In genomic region chr3:50904716-50905116, GRCm38 (mm10) we compare ENCODE assay signal across 9 mouse cellular contexts.
DNase-seq lines count a peak whose midpoint lies in the region; ATAC-seq lines count a peak whose summit lies in the region.
"Had no signal": no experiment of that assay in that cellular context is flagged by ENCODE, and none has a peak within 500 bp of the region (broad histone marks: within the 10 kb centered on the region; RNA-seq: fewer than 3 reads in every experiment).

No protein-coding gene starts in this region.

- no peaks in the 10 kb centered on the region for H3K27me3 ChIP-seq in neural tube, embryonic 14.5 days (ENCODE audit: control insufficient read depth, insufficient read depth, low read length)
- H3K27me3 ChIP-seq in neural tube, embryonic 15.5 days (replicated peaks): no peaks in the 10 kb centered on the region
- peaks cover 8% of the 10 kb centered on the region for H3K27me3 ChIP-seq in liver, embryonic 11.5 days (replicated peaks; ENCODE audit: control insufficient read depth, insufficient read depth, low read length)

- peaks cover 15% of the 10 kb centered on the region for H3K4me1 ChIP-seq in neural tube, embryonic 14.5 days (ENCODE audit: control insufficient read depth, insufficient read depth, low read length)
- peaks cover 22% of the 10 kb centered on the region for H3K4me1 ChIP-seq in neural tube, embryonic 15.5 days
- no peaks in the 10 kb centered on the region for H3K4me1 ChIP-seq in liver, embryonic 11.5 days (replicated peaks; ENCODE audit: control insufficient read depth, insufficient read depth, low read length)

- DNase-seq in forelimb bud, embryonic 11.5 days (ENCODE audit: low read depth, low spot score): peak; percentile 20
- peak; percentile 39 to 79 for DNase-seq in kidney, postnatal 25 days
- peak; percentile 32 for DNase-seq in thymus, postnatal 25 days
- no peak for DNase-seq in testis, postnatal 14 days (ENCODE audit: low spot score)
- no peak for DNase-seq in spleen, postnatal 14 days (ENCODE audit: low spot score in 2 of 2)
- no peak for DNase-seq in liver, embryonic 11.5 days (ENCODE audit: low spot score)

- no peaks in the 10 kb centered on the region for H3K9me3 ChIP-seq in neural tube, embryonic 14.5 days (ENCODE audit: control insufficient read depth, low read length)
- H3K9me3 ChIP-seq in neural tube, embryonic 15.5 days (replicated peaks): no peaks in the 10 kb centered on the region
- no peaks in the 10 kb centered on the region for H3K9me3 ChIP-seq in liver, embryonic 11.5 days (ENCODE audit: control insufficient read depth, low read length)
- H3K9me3 ChIP-seq: megakaryocyte, embryonic 14.5 days had no signal

- no peak overlapping the region for H3K4me3 ChIP-seq in neural tube, embryonic 14.5 days (ENCODE audit: low read depth, low read length)
- H3K4me3 ChIP-seq in neural tube, embryonic 15.5 days (replicated peaks): no peak overlapping the region
- no peak overlapping the region for H3K4me3 ChIP-seq in liver, embryonic 11.5 days (ENCODE audit: low read depth, low read length)

- no peaks in the 10 kb centered on the region for H3K36me3 ChIP-seq in neural tube, embryonic 14.5 days (ENCODE audit: control insufficient read depth, insufficient read depth, low read length)
- no peaks in the 10 kb centered on the region for H3K36me3 ChIP-seq in neural tube, embryonic 15.5 days
- H3K36me3 ChIP-seq in liver, embryonic 11.5 days (ENCODE audit: control insufficient read depth, insufficient read depth, low read length): no peaks in the 10 kb centered on the region

- no peak overlapping the region for H3K4me2 ChIP-seq in neural tube, embryonic 14.5 days (ENCODE audit: low read depth, low read length)
- H3K4me2 ChIP-seq in neural tube, embryonic 15.5 days: no peak overlapping the region
- H3K4me2 ChIP-seq in liver, embryonic 11.5 days: no peak overlapping the region

- WGBS in neural tube, embryonic 14.5 days: 27% methylated on average over 7 of the region's 7 CpGs
- 30% methylated on average over 7 of the region's 7 CpGs for WGBS in neural tube, embryonic 15.5 days
- 29% methylated on average over 7 of the region's 7 CpGs for WGBS in liver, embryonic 11.5 days

- no peak overlapping the region for H3K27ac ChIP-seq in neural tube, embryonic 14.5 days (ENCODE audit: low read depth, low read length)
- H3K27ac ChIP-seq in neural tube, embryonic 15.5 days (replicated peaks): no peak overlapping the region
- no peak overlapping the region for H3K27ac ChIP-seq in liver, embryonic 11.5 days (ENCODE audit: low read depth, low read length)

- ATAC-seq in neural tube, embryonic 14.5 days (ENCODE audit: low read depth): peak; percentile 10; the same call in 1 of the 2 replicates
- ATAC-seq in neural tube, embryonic 15.5 days (ENCODE audit: low FRiP score): no peak
- no peak for ATAC-seq in liver, embryonic 11.5 days (replicated peaks; ENCODE audit: low FRiP score)

- H3K9ac ChIP-seq in neural tube, embryonic 14.5 days (replicated peaks; ENCODE audit: low read depth, low read length): no peak overlapping the region
- no peak overlapping the region for H3K9ac ChIP-seq in neural tube, embryonic 15.5 days (replicated peaks)
- no peak overlapping the region for H3K9ac ChIP-seq in liver, embryonic 11.5 days (ENCODE audit: low read depth, low read length)

Comparison
In these comparisons a context has a peak if more than half of its experiments do, and no peak if none do; other contexts are left out.
1. DNase-seq: peak in forelimb bud, embryonic 11.5 days (single experiment), kidney, postnatal 25 days (2 of 2) and thymus, postnatal 25 days (single experiment); none in testis, postnatal 14 days (single experiment), spleen, postnatal 14 days (0 of 2) and liver, embryonic 11.5 days (single experiment).